Mouse (Mus musculus) erythroblast, embryonic 14.5 days (primary cell): ENCODE data around the gene Asf1a. TPM values are rescaled to one million over a fixed set of nuclear protein-coding genes. Genes with fewer than 3 reads are reported as not detected.
"Not testable (repeated sequence)": the region's sequence is repeated elsewhere in the genome, so short reads cannot be mapped to it uniquely, and the experiment has no call there.

Experiments
- H3K27me3 ChIP-seq: 2 replicates; pipeline ENCODE4 v1.6.1; 2012; ENCODE audit warnings: inconsistent platforms; ENCODE audit not compliant: control insufficient read depth
- H3K36me3 ChIP-seq: 2 replicates; pipeline ENCODE4 v1.6.1; 2012; ENCODE audit warnings: mild to moderate bottlenecking, inconsistent platforms; ENCODE audit not compliant: control insufficient read depth
- H3K4me1 ChIP-seq: 2 replicates; pipeline ENCODE4 v1.6.1; 2012; ENCODE audit warnings: inconsistent platforms; ENCODE audit not compliant: control insufficient read depth
- H3K4me3 ChIP-seq: replicated peaks from 2 replicates; pipeline ENCODE3; 2012; ENCODE audit warnings: moderate library complexity, mild to moderate bottlenecking, inconsistent platforms
- H3K9me3 ChIP-seq: 2 replicates; pipeline ENCODE4 v1.6.1; 2012; ENCODE audit warnings: low read length, inconsistent platforms, mixed read lengths; ENCODE audit not compliant: control insufficient read depth
- GATA1 ChIP-seq: IDR thresholded peaks from 2 replicates; pipeline ENCODE4 v1.6.1; 2012; ENCODE audit warnings: low read length, inconsistent platforms, mixed read lengths
- TAL1 ChIP-seq: IDR thresholded peaks from 3 replicates; pipeline ENCODE4 v1.6.1; 2012; ENCODE audit warnings: low read length, inconsistent platforms, mixed read lengths
- polyA plus RNA-seq: library from polyadenylated mRNA; stranded (reverse); fragments of >175 nt; gene quantifications from 2 replicates; pipeline ENCODE4 v1.2.3, GENCODE M21; 2012

Asf1a gene
- polyA plus RNA-seq, 1 experiment, result 1.9 TPM

DNA sequence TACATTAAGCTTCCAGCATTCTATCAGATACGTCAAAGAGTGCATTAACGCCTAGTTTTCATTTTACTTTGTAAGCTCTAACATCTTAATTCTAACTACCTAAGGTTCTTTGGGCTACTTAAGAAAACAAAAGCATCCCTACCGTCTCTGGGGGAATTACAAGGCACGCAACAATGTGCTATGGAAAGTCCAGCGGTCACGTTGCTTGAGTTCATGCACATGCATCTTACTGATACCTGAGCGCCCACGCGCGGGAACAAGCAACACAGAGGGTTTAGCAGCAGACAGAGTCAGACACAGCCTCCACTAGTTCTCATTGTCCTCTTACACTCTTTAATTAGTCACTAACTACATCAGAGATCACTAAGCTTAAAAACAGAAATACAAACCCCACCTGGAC is 37.6 kb downstream of the Asf1a start:
- peaks cover 8% of the 10 kb centered on the region for H3K4me1 ChIP-seq

DNA sequence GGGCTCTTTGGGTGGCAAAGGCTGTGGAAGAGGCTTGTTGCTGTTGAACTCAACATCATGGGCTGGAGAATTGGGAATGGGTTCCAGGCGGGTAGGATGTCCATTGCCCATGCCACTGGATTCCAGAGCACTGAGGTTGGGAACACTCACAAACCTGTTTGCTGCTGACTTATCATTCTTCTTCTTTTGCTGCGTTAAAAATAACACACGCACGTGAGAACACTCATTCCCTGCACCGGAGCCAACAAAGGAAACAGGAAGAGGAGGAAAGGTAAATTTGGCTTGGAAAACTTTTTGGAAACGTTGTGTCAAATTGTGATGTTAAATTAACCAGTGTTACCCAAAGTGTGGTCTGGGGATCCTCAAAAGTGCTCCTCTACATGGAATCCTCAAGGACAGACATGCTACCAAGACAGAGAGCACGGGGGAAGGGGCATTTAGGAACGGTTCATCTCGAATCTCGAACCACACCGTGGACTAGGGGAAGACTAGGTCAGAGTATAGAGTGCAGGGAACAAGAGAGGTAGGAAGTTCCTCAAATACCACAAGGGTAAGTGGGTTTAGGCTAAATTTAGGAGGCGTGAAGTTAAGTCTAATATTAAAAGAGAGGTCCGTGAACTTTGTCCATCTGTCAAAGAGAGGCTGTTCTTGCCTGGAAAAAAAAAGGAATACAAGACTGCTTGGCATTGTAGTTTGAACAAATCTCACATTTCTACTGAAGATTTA is 38.9 kb downstream of the Asf1a start:
- no peaks in the 10 kb centered on the region for H3K9me3 ChIP-seq
- peaks cover 8% of the 10 kb centered on the region for H3K27me3 ChIP-seq
- TF ChIP-seq TAL1 (no peak), GATA1 (no peak)
- H3K4me3 ChIP-seq, result no peak overlapping the region
- H3K4me1 ChIP-seq, result peaks cover 3% of the 10 kb centered on the region
- H3K36me3 ChIP-seq, result no peaks in the 10 kb centered on the region

More for the DNA sequence above, 37.6 kb downstream of the Asf1a start:
- Histone ChIP-seq H3K9me3 (no peaks in the 10 kb centered on the region), H3K27me3 (peaks cover 8% of the 10 kb centered on the region), H3K4me3 (no peak overlapping the region), H3K36me3 (no peaks in the 10 kb centered on the region)
- no peak for TF ChIP-seq TAL1
- no peak for TF ChIP-seq GATA1

DNA sequence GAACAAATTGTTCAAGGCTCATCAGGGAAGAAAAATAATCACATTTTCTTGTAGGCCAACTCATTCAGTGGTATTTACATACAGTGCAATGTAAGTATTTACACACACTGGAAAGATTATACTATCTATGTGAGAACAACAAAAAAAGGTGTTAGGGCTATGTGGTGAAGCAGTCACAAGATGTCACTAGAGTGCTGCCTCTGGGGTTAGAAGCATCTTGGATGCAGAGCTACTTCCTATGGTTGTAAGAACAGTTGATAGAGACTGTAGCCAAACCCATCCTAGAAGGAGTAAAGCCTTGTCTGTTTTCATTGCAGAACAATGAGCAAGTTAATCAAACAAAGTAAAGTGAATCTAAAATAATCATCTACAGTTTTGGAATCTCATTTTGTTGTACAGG is 45.0 kb downstream of the Asf1a start:
- H3K4me3 ChIP-seq, result no peak overlapping the region
- H3K4me1 ChIP-seq, result no peaks in the 10 kb centered on the region
- H3K36me3 ChIP-seq, result no peaks in the 10 kb centered on the region
- TF ChIP-seq TAL1, result no peak
- no peak for TF ChIP-seq GATA1
- H3K27me3 ChIP-seq, result no peaks in the 10 kb centered on the region
- H3K9me3 ChIP-seq, result no peaks in the 10 kb centered on the region

DNA sequence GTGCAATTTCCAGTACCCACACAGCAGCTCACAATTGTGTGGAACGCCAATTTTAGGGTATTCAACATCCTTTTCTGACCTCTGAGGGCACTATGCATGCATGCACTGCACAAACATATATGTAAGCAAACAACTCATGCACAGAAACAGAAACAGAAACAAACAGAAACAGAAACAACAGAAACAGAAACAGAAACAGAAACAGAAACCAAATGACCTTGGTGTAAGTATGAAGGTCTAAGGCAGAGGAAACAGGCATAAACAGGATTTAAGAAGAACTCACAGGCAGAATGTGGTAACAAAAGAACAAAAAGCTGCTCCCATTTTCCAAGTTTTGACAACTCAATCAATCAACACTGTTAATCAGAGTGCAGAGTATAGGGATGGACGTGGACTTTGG is 54.1 kb downstream of the Asf1a start:
- TF ChIP-seq GATA1 (no peak), TAL1 (no peak)
- H3K36me3 ChIP-seq, result no peaks in the 10 kb centered on the region
- H3K4me3 ChIP-seq, result no peak overlapping the region
- no peaks in the 10 kb centered on the region for H3K4me1 ChIP-seq
- H3K9me3 ChIP-seq, result no peaks in the 10 kb centered on the region
- no peaks in the 10 kb centered on the region for H3K27me3 ChIP-seq

DNA sequence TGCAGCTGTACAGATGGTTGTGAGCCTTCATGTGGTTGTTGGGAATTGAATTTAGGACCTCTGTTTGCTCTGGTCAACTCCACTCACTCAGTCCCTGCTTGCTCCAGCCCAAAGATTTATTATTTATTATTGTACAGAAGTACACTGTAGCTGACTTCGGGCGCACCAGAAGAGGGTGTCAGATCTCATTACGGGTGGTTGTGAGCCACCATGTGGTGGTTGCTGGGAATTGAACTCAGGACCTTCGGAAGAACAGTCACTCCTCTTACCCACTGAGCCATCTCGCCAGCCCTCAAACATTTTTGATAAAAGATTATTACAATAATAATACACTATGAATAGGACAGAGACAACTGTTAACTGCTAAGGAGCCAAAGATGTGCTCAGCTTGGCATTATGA is 57.7 kb downstream of the Asf1a start:
- H3K36me3 ChIP-seq, H3K9me3 ChIP-seq, H3K4me1 ChIP-seq, H3K27me3 ChIP-seq, H3K4me3 ChIP-seq: not testable (repeated sequence)

Other genes starting within 250 kb of the Asf1a start
- under 0.01 and 0.02 TPM in 2 replicates for gene Cep85l, start 216.8 kb upstream of the Asf1a start, polyA plus RNA-seq
- gene Mcm9, start 33.7 kb downstream of the Asf1a start, polyA plus RNA-seq, result 0.46 and 0.53 TPM in 2 replicates
- not detected in 2 replicates for gene Fam184a, start 154.4 kb downstream of the Asf1a start, polyA plus RNA-seq